Mouse (Mus musculus) embryo, embryonic 9.5 days (tissue): ENCODE data around the gene Tmem132d.
A peak's percentile ranks its signal among the peaks of the same experiment; 100 is the strongest.

Source experiments
- DNase-seq: peaks from one replicate; pipeline ENCODE4 v3.0.0-alpha.2; 2017; ENCODE audit errors: extremely low spot score

The Tmem132d gene

DNA sequence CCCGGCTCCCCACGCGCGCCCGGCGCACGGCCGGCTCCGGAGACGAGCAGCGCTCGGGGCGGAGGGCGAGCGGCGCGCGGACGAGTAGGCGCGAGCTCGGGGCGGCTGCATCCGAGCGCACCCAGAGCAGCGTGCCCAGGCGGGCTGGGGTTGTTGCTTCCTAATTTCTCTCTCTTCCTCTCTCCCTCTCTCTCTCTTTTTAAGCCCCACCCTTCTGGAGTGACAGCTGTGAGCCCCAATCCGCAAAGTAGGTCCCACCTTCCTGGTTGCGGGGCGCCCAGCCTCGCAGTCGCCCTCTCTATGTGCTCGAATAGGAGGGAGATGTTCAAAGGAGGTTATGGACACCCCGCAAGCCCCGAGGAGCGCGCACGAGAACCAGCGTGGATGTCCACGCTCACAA, at the start of gene Tmem132d:
TSS of gene Tmem132d (minus strand) at position 162 of the 400 bp plus-strand sequence.
- peak; percentile 45 for DNase-seq

- no peak for DNase-seq
These were observed 47.9 kb upstream of the Tmem132d start for GRCm38 (mm10) chr5:128480816-128481215.

GRCm38 (mm10) chr5:128475372-128475771, 42.5 kb upstream of the Tmem132d start:
- no peak for DNase-seq

- no peak for DNase-seq
These were observed 36.9 kb upstream of the Tmem132d start for GRCm38 (mm10) chr5:128469812-128470211.

- no peak for DNase-seq
These were observed 31.6 kb upstream of the Tmem132d start for GRCm38 (mm10) chr5:128464514-128464913.

GRCm38 (mm10) chr5:128460605-128461004, 27.7 kb upstream of the Tmem132d start:
- no peak for DNase-seq

DNA sequence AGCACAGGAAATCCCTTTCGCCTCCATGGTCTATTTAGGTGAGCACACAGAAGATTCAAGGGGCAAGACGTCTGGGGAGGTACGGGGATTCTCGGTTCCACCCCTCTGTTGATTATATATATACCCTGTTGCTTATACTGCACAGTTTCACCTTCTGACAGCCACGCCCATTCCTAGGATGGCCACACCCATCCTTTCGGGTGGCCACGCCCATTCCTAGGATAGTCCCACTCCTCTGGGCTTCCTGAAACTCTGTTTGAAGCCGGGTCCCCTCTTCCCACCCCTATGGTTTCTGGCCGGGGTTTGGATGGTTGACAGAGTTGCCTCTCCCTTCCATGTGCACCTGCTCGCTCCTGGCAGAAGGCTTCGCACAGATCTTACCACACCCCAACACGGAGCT, 22.9 kb upstream of the Tmem132d start:
- DNase-seq = no peak

DNA sequence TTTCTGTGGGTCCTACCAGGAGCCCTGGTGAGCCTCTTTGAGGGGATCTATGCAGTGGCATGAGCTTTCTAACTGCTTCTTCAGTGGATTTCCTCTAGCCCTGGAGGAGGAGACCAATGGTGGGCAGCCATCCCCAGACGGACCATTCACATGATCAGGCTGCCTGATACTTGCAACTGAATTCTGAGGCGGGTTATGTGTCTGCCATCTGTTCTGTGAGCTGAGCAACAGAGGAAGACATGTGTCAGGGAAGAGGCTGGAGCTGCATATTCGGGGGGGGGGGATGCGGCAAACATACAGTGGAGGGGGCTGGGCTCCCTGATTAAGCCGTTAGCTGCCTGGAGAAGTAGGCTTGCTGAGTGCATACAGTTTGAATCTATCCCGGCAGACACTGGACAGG, 19.3 kb upstream of the Tmem132d start:
- DNase-seq = no peak

DNA sequence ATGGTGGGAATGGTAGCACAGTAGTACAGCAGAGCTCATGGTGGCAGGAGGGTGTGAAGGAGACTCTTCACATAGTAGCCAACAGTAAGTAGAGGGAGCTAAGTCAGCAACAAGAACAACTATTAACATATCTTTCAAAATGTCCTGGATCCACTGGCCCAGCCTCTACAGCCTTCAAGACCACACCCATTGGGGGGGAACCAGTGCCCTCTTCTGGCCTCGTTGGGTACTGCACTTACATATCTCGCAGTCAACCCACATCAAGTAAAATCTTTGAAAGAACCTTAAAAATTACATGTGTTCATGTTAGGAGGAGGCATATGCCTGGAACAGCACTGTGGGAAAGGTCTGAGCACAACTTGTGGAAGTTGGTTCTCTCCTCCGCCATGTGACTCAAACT, 17.9 kb upstream of the Tmem132d start:
- DNase-seq = peak; percentile 32

DNA sequence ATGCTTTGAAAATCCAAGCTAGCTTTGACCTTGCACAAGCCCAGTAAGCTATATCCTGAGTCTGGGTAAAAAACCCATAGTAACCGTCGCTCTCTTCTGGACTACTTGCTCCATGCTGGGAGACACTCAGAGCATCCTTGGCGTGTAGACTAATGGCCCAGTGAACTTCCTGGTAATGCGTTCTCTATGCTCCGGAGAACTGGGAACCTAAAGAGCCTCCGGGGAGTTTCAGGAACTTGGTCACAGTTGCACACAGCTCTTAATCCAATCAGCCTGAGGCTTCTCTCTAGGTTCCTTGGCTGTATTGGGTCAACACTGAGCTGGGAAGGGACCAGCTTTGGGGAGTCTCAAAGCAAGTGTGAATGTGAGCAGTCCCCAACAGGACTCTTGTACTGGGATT, 12.0 kb upstream of the Tmem132d start:
- no peak for DNase-seq

DNA sequence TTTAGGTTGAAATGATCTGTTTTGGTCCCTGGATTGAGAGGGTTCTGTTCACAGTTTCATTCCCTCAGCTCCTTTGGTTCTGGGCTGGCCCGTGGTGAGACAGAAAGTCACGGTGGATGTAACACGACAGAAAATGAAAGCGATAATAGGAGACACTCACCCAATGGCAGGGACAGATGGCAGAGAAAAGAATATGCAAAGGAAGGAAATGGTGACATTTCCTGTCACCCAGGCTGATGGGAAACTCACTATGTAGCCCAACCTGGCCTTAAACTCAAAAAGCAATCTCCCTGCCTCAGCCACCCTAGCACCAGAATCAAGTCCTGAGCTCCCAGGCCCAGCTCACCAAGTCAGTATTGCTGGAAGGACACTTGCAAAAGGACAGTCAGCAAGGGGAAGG, 11.0 kb upstream of the Tmem132d start:
- DNase-seq = no peak

GRCm38 (mm10) chr5:128441121-128441520, 8.2 kb upstream of the Tmem132d start:
- DNase-seq = no peak

DNA sequence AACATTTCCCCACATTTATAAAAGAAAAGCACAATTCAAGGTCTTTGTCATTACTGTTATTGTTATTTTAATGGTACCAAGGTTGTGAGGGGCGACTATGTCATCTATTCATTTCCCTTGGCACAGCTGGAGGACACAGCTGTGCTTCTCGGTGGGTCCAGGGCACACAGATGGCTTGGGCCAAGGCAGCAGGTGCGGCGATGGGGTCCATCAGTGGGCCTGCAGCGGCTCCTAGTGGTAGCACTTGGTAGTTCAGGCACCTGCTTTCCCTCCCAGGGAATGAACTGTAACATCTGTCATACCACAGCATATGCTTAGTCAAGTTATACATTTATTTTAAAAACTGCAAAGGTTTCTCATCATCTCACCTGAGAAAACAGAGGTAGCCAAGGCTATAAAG, 7.0 kb upstream of the Tmem132d start:
- DNase-seq = peak; percentile 76

DNA sequence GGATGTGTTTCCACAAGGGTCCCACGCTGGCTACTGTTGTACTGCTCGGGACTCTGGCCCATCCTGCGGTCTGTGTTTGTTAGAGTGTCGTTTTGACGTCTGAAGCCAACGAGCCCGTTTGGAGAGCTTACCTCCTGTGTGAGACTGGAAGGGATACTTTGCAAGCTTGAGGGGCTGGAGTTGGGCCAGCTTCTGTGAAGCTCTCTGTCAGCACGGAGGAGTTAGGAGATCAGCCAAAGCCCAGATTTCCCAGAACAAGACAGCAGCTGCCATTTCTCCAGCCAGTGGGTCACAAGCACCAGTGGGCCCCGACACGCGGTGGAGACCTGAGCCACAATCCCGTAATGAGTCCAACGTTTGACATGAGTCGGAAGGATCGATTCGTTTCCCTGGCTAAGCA, 5.2 kb upstream of the Tmem132d start:
- DNase-seq = no peak

GRCm38 (mm10) chr5:128436909-128437308, 4.0 kb upstream of the Tmem132d start:
- DNase-seq = peak; percentile 52

DNA sequence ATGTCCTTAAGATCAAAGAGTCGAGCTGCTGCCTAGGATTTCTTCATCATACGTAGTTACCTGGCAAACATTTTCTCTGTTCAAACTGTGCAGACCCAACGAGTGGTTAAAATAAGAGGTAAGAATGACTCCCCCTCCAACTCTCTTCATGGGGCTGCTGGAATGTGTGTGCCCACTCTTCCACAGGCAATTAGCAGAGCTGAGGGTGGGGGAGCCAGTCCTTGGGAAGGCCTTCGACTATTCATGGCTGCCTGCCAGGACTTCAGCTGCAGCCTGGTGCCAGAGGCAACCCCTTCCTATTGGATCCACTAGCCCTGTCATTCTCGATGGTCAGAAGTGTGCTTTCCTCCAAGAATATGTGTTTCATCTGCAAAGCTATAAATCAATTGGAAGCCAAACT, 2.8 kb upstream of the Tmem132d start:
- no peak for DNase-seq

GRCm38 (mm10) chr5:128433786-128434185, 909 bp upstream of the Tmem132d start:
- no peak for DNase-seq

DNA sequence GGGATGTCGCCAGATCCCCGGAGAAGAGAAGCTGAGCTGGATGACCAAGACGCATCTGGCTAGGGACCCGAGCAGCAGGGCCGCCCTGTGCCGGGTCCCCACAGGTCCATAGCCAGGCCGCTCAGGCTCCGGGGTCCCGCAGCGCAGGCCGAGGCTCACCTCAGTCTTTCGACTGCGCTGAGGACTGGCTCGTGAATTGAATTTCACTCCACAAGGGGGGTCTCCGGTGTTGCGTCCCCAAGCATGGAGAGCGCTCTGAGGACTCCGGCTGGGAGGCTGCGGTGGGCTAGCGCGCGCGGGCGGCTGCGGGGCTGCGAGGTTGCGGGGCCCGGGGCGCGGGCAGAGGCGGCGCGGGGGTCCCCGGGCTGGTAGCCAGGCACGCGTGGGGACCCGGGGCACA, 455 bp downstream of the Tmem132d start:
- DNase-seq = peak; percentile 14

DNA sequence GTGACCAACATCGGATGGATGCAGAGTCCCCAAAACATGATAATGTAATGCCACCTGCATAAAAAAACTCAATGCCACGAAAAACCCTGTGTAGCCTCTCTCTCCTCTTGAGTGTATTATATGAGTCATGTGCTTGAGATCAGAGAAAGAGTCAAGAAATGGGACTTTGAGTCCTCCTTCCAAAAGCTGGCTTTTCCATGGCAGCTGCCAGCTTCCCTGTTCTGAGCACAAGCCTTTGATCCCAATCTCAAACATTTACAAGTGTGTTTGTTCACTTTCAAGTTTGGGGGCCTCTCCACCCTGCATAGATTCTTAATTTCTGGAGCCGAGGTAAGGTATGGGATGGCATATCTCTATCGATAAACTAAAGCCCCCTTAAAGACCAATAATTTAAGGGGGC, 8.2 kb downstream of the Tmem132d start:
- DNase-seq = no peak

- DNase-seq = no peak
These were observed 8.7 kb downstream of the Tmem132d start for GRCm38 (mm10) chr5:128424213-128424612.

DNA sequence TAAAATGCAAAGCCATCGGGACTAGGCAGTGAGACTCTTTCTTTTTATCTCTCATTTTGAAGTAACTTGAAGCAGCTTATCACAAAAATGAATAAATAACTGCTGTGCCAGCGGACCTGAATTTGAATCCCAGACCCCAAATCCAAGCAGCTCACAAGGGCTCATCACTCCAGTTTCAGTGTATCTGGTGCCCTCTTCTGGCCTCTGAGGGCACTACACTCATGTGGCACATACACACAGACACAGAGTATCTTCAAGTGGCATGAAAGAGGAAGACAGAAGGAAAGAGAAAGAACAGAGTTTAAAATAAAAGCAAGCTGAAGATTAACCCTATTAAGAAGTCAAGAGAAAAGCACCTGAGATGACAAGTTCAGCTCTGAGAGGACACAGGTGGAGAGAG, 10.8 kb downstream of the Tmem132d start:
- no peak for DNase-seq

DNA sequence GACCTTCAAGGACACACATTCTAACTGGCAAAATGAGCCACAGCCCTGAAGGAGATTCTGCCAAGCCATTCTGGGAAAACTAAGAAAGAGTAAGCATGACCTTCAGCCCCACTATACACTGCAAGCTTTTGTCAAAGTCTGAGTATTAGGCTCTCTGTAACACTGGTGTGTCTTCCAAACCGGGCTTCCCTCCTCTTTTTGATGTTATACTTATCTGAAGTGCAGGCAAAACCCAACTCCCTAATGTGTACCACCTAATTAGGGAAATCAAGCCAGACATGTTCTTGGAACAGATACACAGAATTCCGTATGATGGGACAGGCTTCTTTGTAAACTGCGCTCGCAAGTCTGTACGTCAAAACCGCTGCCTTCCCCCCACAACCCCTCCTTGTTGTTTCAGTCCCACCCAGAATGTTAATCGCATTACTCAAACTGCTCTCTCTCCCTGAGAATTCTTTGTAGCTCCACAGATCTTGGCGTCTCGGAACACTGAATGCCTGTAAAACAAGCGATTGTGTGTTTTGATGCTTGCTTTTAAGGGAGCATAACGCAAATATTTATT, 14.6 kb downstream of the Tmem132d start:
- DNase-seq = no peak

GRCm38 (mm10) chr5:128414056-128414455, 18.8 kb downstream of the Tmem132d start:
- no peak for DNase-seq

GRCm38 (mm10) chr5:128412306-128412705, 20.6 kb downstream of the Tmem132d start:
- DNase-seq = no peak
